Mouse (Mus musculus) small intestine, adult 2 months (tissue): ENCODE data around the gene Def8.

Experiments
- CTCF ChIP-seq: fragments of 200-500 bp; IDR thresholded peaks from 2 replicates; pipeline ENCODE4 v1.5.1; 2012; ENCODE audit warnings: low read depth, mild to moderate bottlenecking, control low read depth, inconsistent platforms, low read length, moderate library complexity, mixed read lengths; ENCODE audit not compliant: insufficient replicate concordance, insufficient read length; ENCODE audit errors: extremely low read depth
- POLR2A ChIP-seq: fragments of 200-500 bp; IDR thresholded peaks from 2 replicates; pipeline ENCODE4 v1.6.1; 2012; ENCODE audit warnings: low read depth, mild to moderate bottlenecking, control low read depth, inconsistent platforms, low read length, moderate library complexity

- TF ChIP-seq CTCF (no peak), POLR2A (no peak)
Observed at GRCm38 (mm10) chr8:123505695-123506094, 82.4 kb downstream of the Def8 start.
